Comparison of ENCODE assay signal across 30 mouse cellular contexts in genomic region chr3:151931096-151931495, GRCm38 (mm10).
"Had no signal": no experiment of that assay in that cellular context is flagged by ENCODE, and none has a peak within 500 bp of the region (broad histone marks: within the 10 kb centered on the region; RNA-seq: fewer than 3 reads in every experiment).

No protein-coding gene starts in this region.

- H3K27me3 ChIP-seq: limb, embryonic 12.5 days; limb, embryonic 13.5 days; limb, embryonic 15.5 days; liver, embryonic 12.5 days; liver, embryonic 13.5 days; liver, embryonic 15.5 days; lung, embryonic 15.5 days; megakaryocyte, embryonic 14.5 days; midbrain, embryonic 12.5 days; midbrain, embryonic 13.5 days; midbrain, embryonic 15.5 days; neural tube, embryonic 12.5 days had no signal

- H3K4me3 ChIP-seq: limb, embryonic 10.5 days; limb, embryonic 12.5 days; limb, embryonic 13.5 days; limb, embryonic 15.5 days; liver, embryonic 12.5 days; liver, embryonic 13.5 days; liver, embryonic 15.5 days; lung, embryonic 15.5 days; megakaryocyte, embryonic 14.5 days; midbrain, embryonic 10.5 days; midbrain, embryonic 12.5 days; midbrain, embryonic 13.5 days; midbrain, embryonic 15.5 days; myocyte; neural tube, embryonic 12.5 days had no signal

- H3K27ac ChIP-seq: limb, embryonic 10.5 days; limb, embryonic 12.5 days; limb, embryonic 13.5 days; limb, embryonic 15.5 days; liver, embryonic 12.5 days; liver, embryonic 13.5 days; liver, embryonic 14.5 days; liver, embryonic 15.5 days; lung, embryonic 15.5 days; macrophage; midbrain, embryonic 10.5 days; midbrain, embryonic 12.5 days; midbrain, embryonic 13.5 days; midbrain, embryonic 15.5 days; neural tube, embryonic 12.5 days had no signal

- H3K36me3 ChIP-seq: limb, embryonic 10.5 days; limb, embryonic 12.5 days; limb, embryonic 13.5 days; limb, embryonic 15.5 days; liver, embryonic 12.5 days; liver, embryonic 13.5 days; liver, embryonic 15.5 days; lung, embryonic 15.5 days; midbrain, embryonic 10.5 days; midbrain, embryonic 12.5 days; midbrain, embryonic 13.5 days; midbrain, embryonic 15.5 days; neural tube, embryonic 12.5 days had no signal

- ATAC-seq: liver, embryonic 12.5 days; liver, postnatal 0 days; lung, postnatal 0 days; midbrain, embryonic 13.5 days; midbrain, embryonic 15.5 days; midbrain, embryonic 16.5 days had no signal

- H3K9ac ChIP-seq: limb, embryonic 12.5 days; limb, embryonic 13.5 days; limb, embryonic 15.5 days; liver, embryonic 12.5 days; liver, embryonic 13.5 days; liver, embryonic 14.5 days; liver, embryonic 15.5 days; liver, postnatal 0 days; lung, embryonic 14.5 days; lung, embryonic 15.5 days; midbrain, embryonic 12.5 days; midbrain, embryonic 13.5 days; midbrain, embryonic 15.5 days; neural tube, embryonic 12.5 days had no signal

- H3K4me1 ChIP-seq: limb, embryonic 10.5 days; limb, embryonic 12.5 days; limb, embryonic 13.5 days; limb, embryonic 15.5 days; liver, embryonic 12.5 days; liver, embryonic 13.5 days; liver, embryonic 15.5 days; lung, embryonic 15.5 days; megakaryocyte, embryonic 14.5 days; midbrain, embryonic 10.5 days; midbrain, embryonic 12.5 days; midbrain, embryonic 13.5 days; midbrain, embryonic 15.5 days; neural tube, embryonic 12.5 days had no signal

- DNase-seq: left cerebral cortex, postnatal 4 days; liver; liver, embryonic 13.5 days; liver, postnatal 0 days; lung, adult 18-20 months; lung, adult 2 months; lung, embryonic 14.5 days; lung, postnatal 10 days; lung, postnatal 14 days; lung, postnatal 36 days; lung, postnatal 4 days; midbrain, embryonic 14.5 days had no signal
